Mouse (Mus musculus) 3T3-L1 (cell line): ENCODE measurements at regions not wholly inside any gene's neighbourhood (a gene's known extent, or its start where the extent isn't known, plus 50 kb on each side); places are given as distances from the start of the nearest gene placed in this dataset.

Experiments
- DNase-seq: peaks from one replicate; pipeline ENCODE4 v3.0.0-alpha.2; 2015; ENCODE audit warnings: low read depth, low spot score

DNA sequence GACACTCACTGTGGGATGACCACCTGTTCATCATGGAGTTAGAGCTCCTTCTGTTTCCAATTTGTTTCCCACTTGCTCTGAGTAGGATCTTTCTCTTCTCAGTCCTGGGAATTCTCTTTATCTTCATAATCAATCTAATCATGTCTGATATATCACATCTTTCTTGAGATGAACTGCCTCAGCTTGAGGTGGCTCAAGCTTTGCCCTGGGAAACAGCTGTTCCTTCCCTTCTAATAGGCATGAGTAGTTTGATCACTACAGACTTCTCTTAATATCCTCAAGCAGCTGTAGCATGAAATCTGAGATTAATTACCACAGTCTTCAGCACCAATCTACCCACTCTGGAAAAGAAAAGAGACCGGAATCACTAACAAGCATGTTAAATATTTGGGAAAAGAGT lies 270.8 kb upstream of the Tmem47 start:
- DNase-seq = no peak

DNA sequence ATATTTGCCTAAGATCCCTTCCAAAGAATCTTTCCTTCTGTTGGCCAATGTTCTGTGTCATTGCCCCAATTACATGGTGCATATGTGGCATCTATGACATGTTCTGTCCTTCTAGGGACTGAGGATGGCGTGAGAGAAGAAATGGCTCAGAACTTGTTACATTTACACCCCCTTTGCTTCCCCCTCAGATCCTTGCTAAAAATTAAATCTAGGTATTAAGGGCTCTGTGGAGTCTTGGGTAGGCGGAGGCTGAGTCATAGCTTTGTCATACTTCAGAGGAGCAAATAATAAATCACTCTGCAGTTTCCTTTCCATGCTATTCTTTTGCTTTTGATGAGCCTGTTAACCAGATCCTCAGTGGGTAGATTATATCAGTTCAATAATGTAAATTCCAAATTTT lies 270.2 kb upstream of the Tmem47 start:
- DNase-seq = peak; percentile 1
